ENCODE assay signal across 8 mouse cellular contexts in the genomic region with DNA sequence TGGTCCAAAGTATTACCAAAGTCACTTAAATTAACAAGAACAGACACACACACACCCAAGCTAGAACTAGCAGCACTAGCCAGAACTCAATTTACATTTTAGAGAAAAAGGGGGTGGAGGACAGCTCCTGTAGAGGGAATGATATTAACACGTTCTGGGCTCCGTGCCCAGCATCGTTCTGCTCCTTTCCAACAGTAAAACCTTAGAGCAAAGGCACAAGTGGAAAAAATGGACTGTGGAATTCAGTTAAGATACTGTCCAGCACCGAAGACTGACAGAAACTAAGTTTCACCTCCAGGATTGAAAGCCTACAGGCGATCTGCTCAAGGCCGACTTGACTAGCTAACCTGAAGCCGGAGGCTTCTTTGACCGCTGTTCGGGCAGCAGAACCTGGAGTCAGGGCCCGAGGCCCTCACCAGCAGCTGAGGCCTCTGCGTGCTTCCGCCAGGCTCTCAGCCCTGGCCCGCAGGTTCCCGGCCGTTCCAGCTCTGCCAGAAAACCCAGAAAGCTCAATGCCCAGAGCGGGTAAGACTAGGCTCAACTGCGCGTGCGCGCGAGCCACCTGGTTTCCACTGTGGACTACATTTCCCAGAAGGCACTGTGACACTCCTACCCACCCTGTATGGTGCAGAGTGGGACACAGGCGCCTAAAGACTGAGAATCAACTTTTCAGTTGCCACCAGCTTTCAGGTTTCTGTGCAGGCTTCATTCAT. TPM values are rescaled to one million over a fixed set of nuclear protein-coding genes. Genes with fewer than 3 reads are reported as not detected.
DNase-seq lines count a peak whose midpoint lies in the region; ATAC-seq and TF ChIP-seq lines count a peak whose summit lies in the region.

Gene Zfp879 (minus strand): TSS at position 530 of the 713 bp plus-strand sequence.

- H3K27me3 ChIP-seq in forebrain, embryonic 14.5 days (replicated peaks; ENCODE audit: control insufficient read depth, insufficient read depth, low read length), result no peaks in the 10 kb centered on the region
- H3K27me3 ChIP-seq in liver, embryonic 14.5 days (ENCODE audit: control insufficient read depth, insufficient read depth, low read length), result no peaks in the 10 kb centered on the region
- no peaks in the 10 kb centered on the region for H3K27me3 ChIP-seq in neural tube, embryonic 14.5 days (ENCODE audit: control insufficient read depth, insufficient read depth, low read length)
- no peaks in the 10 kb centered on the region for H3K27me3 ChIP-seq in testis, adult 2 months (ENCODE audit: control insufficient read depth, insufficient read depth, low read length)

- H3K27ac ChIP-seq in forebrain, embryonic 14.5 days (ENCODE audit: low read depth, low read length), result peak within 1 kb of the TSS; percentile 81; the same call in 1 of the 2 replicates
- H3K27ac ChIP-seq in liver, embryonic 14.5 days, result no peak within 1 kb of the TSS
- peak within 1 kb of the TSS; percentile 75; the same call in 1 of the 2 replicates for H3K27ac ChIP-seq in neural tube, embryonic 14.5 days (ENCODE audit: low read depth, low read length)
- H3K27ac ChIP-seq in testis, adult 2 months (ENCODE audit: control insufficient read depth, insufficient read depth, low read depth, low read length), result peak within 1 kb of the TSS; percentile 71

- peak within 1 kb of the TSS; percentile 65 for H3K4me2 ChIP-seq in forebrain, embryonic 14.5 days (ENCODE audit: low read length)
- peak within 1 kb of the TSS; percentile 58 for H3K4me2 ChIP-seq in liver, embryonic 14.5 days (ENCODE audit: low read depth)
- peak within 1 kb of the TSS; percentile 65 for H3K4me2 ChIP-seq in neural tube, embryonic 14.5 days (ENCODE audit: low read depth, low read length)

- DNase-seq in CD8-positive naive resting alpha-beta T cell, adult 2 months (ENCODE audit: low read depth in 2 of 2, low spot score in 2 of 2), result peak; percentile 81 to 86
- peak; percentile 67 for DNase-seq in c-Kit-positive CD71-positive TER-119-positive erythroid progenitor cells, embryonic 14.5 days (ENCODE audit: low spot score)
- DNase-seq in forebrain, embryonic 14.5 days (ENCODE audit: low spot score), result peak; percentile 98
- peak; percentile 90 to 92 for DNase-seq in heart, postnatal 10 days
- DNase-seq in kidney, postnatal 4 days, result peak; percentile 91 to 94
- DNase-seq in liver, embryonic 14.5 days (ENCODE audit: low read depth in 3 of 3, low spot score in 3 of 3), result peak; percentile 44 to 55 (median 47)

- no peak for TF ChIP-seq EP300 in liver, embryonic 14.5 days (IDR thresholded peaks at IDR 0.05; ENCODE audit: low read depth)

- peaks cover 11% of the 10 kb centered on the region for H3K4me1 ChIP-seq in forebrain, embryonic 14.5 days (ENCODE audit: control insufficient read depth, insufficient read depth, low read length)
- H3K4me1 ChIP-seq in liver, embryonic 14.5 days (replicated peaks; ENCODE audit: control insufficient read depth in 2 of 2, insufficient read depth in 2 of 2, low read length in 1 of 2), result no peaks in the 10 kb centered on the region; a peak in 1 of 4 replicates
- H3K4me1 ChIP-seq in neural tube, embryonic 14.5 days (ENCODE audit: control insufficient read depth, insufficient read depth, low read length), result no peaks in the 10 kb centered on the region
- peaks cover 12% of the 10 kb centered on the region for H3K4me1 ChIP-seq in testis, adult 2 months (ENCODE audit: control insufficient read depth, insufficient read depth, low read length)

- no peaks in the 10 kb centered on the region for H3K9me3 ChIP-seq in forebrain, embryonic 14.5 days (replicated peaks; ENCODE audit: control insufficient read depth, low read length)
- no peaks in the 10 kb centered on the region for H3K9me3 ChIP-seq in liver, embryonic 14.5 days (ENCODE audit: control insufficient read depth, low read length)
- no peaks in the 10 kb centered on the region for H3K9me3 ChIP-seq in neural tube, embryonic 14.5 days (ENCODE audit: control insufficient read depth, low read length)

- intact Hi-C loops in heart, postnatal 10 days (cut with DNase I), result loop anchor here (1.0 kb wide), 1 partner anchor 46 kb away; the partner anchor contains the start of gene Zfp454

- H3K4me3 ChIP-seq in forebrain, embryonic 14.5 days (ENCODE audit: low read depth, low read length), result peak within 1 kb of the TSS; percentile 39
- H3K4me3 ChIP-seq in liver, embryonic 14.5 days (ENCODE audit: insufficient read depth in 1 of 2, low read depth in 2 of 2, low read length in 2 of 2), result peak within 1 kb of the TSS; percentile 18 to 33
- H3K4me3 ChIP-seq in neural tube, embryonic 14.5 days (ENCODE audit: low read depth, low read length), result peak within 1 kb of the TSS; percentile 38
- H3K4me3 ChIP-seq in testis, adult 2 months (ENCODE audit: control insufficient read depth, low read depth, low read length), result peak within 1 kb of the TSS; percentile 89

- TF ChIP-seq POLR2A in testis, adult 2 months (IDR thresholded peaks at IDR 0.05; ENCODE audit: control insufficient read depth, low read depth, low read length), result peak; percentile 74

- TF ChIP-seq CTCF in liver, embryonic 14.5 days (IDR thresholded peaks at IDR 0.05; ENCODE audit: low read depth), result no peak
- no peak for TF ChIP-seq CTCF in testis, adult 2 months (IDR thresholded peaks at IDR 0.05; ENCODE audit: control insufficient read depth, insufficient read depth, insufficient replicate concordance, low read depth, low read length)

- peak within 1 kb of the TSS; percentile 78 for H3K9ac ChIP-seq in forebrain, embryonic 14.5 days (ENCODE audit: low read length)
- H3K9ac ChIP-seq in liver, embryonic 14.5 days (replicated peaks), result no peak within 1 kb of the TSS
- peak within 1 kb of the TSS; percentile 62 for H3K9ac ChIP-seq in neural tube, embryonic 14.5 days (replicated peaks; ENCODE audit: low read depth, low read length)

- ATAC-seq in forebrain, embryonic 14.5 days, result peak; percentile 99
- ATAC-seq in liver, embryonic 14.5 days (ENCODE audit: insufficient read depth), result peak; percentile 70; the same call in 1 of the 2 replicates
- peak; percentile 97 for ATAC-seq in neural tube, embryonic 14.5 days (ENCODE audit: low read depth)

- no peaks in the 10 kb centered on the region for H3K36me3 ChIP-seq in forebrain, embryonic 14.5 days (ENCODE audit: control insufficient read depth, insufficient read depth, low read length)
- no peaks in the 10 kb centered on the region for H3K36me3 ChIP-seq in liver, embryonic 14.5 days (replicated peaks; ENCODE audit: control insufficient read depth, insufficient read depth, low read depth)
- no peaks in the 10 kb centered on the region for H3K36me3 ChIP-seq in neural tube, embryonic 14.5 days (ENCODE audit: control insufficient read depth, insufficient read depth, low read length)
- no peaks in the 10 kb centered on the region for H3K36me3 ChIP-seq in testis, adult 2 months (ENCODE audit: control insufficient read depth, insufficient read depth, low read length)

- WGBS in forebrain, embryonic 14.5 days, result 16% methylated on average over 22 of the region's 22 CpGs
- WGBS in liver, embryonic 14.5 days (ENCODE audit: insufficient replicate concordance), result 20% methylated on average over 22 of the region's 22 CpGs
- 22% methylated on average over 22 of the region's 22 CpGs for WGBS in neural tube, embryonic 14.5 days

RNA-seq across cellular contexts. Expression of gene Zfp879, which starts in this region (rescaled TPM):
- 1.9 and 2.0 TPM in 2 replicates for polyA plus RNA-seq in forebrain, embryonic 14.5 days (2014; fragmentation: Nextera tagmentation; extraction: Ambion mirVana)
- total RNA-seq in heart, postnatal 10 days (2021), result 1 to 10 TPM in 1 of 2 experiments, under 1 TPM in 1; 0.72 to 1.2 TPM
- polyA plus RNA-seq in liver, embryonic 14.5 days (2012; rRNA removed), result 0.04 and 0.08 TPM in 2 replicates
- 0.04 and 0.13 TPM in 2 replicates for polyA plus RNA-seq in liver, embryonic 14.5 days (2014; fragmentation: Nextera tagmentation; extraction: Ambion mirVana)
- polyA plus RNA-seq in neural tube, embryonic 14.5 days (2014; fragmentation: Nextera tagmentation; extraction: Ambion mirVana), result 1.4 and 2.3 TPM in 2 replicates
- 0.58 and 0.60 TPM in 2 replicates for polyA plus RNA-seq in testis, adult 2 months (2012; rRNA removed)

Comparison
In these comparisons a context has a peak if more than half of its experiments do, and no peak if none do; other contexts are left out.
1. Peak in DNase-seq, ATAC-seq, H3K4me3 ChIP-seq and H3K4me2 ChIP-seq in liver, embryonic 14.5 days; RNA of the gene not detected or under 1 TPM.
2. DNase-seq: peak in every context shown above with its lines; median percentile 98 in forebrain, embryonic 14.5 days; 92 in kidney, postnatal 4 days; 91 in heart, postnatal 10 days; 84 in CD8-positive naive resting alpha-beta T cell, adult 2 months; 67 in c-Kit-positive CD71-positive TER-119-positive erythroid progenitor cells, embryonic 14.5 days; 47 in liver, embryonic 14.5 days.
3. H3K4me3 ChIP-seq: peak in every context shown above with its lines; median percentile 89 in testis, adult 2 months; 39 in forebrain, embryonic 14.5 days; 38 in neural tube, embryonic 14.5 days; 26 in liver, embryonic 14.5 days.